Mouse (Mus musculus) adrenal gland, postnatal 14 days (tissue): ENCODE measurements around the gene AC124108.1. TPM values are rescaled to one million over a fixed set of nuclear protein-coding genes. Genes with fewer than 3 reads are reported as not detected.

Experiments used
- DNase-seq: peaks from one replicate; pipeline ENCODE4 v3.0.0; 2021; ENCODE audit warnings: mixed read lengths
- microRNA-seq, 2 experiments: library from miRNA; unstranded; fragments of <30 nt; microRNA quantifications; one replicate each; pipeline ENCODE4 v1.2.0; 2021
- total RNA-seq: library from RNA; stranded (reverse); gene quantifications from 2 replicates; pipeline ENCODE4 v1.2.3, GENCODE M21; 2021

AC124108.1 gene
- total RNA-seq, 1 experiment from 2014 or later: 0.15 TPM

- no peak for DNase-seq
Measured at GRCm38 (mm10) chr1:132246137-132246536, 54.9 kb downstream of the AC124108.1 start.

DNA sequence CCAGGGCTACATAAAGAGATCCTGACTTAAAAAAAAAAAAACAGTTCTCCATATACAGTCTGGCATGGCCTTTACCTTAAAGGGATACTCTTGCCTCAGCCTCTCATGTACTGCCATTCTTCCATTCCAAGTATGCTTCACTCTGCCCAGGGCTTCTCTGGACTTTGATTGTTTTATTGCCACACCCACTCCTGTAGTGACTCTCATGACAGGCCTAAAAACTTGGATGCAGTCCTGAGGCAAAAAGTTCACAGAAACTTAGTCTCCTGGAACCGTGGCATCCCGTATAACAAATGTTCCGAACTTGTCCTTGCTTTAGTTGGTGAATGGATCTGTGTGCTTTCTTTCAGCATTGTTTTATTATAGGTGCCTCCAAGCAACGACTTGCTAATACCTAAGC, 55.4 kb downstream of the AC124108.1 start:
- DNase-seq: no peak

DNA sequence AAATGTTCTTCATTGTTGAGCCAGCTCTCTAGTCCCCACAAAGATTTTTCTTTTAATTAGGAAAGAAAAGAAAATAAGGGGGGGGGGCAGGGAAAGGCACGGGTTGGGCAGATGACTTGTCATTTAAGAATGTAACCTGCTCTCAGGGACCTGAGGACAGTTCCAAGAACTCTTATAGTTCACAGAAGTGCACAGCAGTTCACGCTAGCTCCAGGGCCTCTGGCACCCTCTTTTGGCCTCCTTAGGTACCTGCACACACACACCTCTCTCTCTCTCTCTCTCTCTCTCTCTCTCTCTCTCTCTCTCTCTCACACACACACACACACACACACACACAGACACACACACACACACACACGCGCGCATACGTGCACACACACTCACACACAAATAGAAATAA, 63.2 kb downstream of the AC124108.1 start:
- no peak for DNase-seq

Small RNAs within 50 kb of the gene (microRNA-seq; reads per million reads assigned to microRNA genes)
- 6.9 to 14.5 reads per million in 2 experiments for gene Mir135b

Other genes with a start within 250 kb of the AC124108.1 start
- gene Slc45a3, start 228.5 kb upstream of the AC124108.1 start, total RNA-seq: 15.5 and 18.3 TPM in 2 replicates
- gene Elk4, start 183.8 kb upstream of the AC124108.1 start, total RNA-seq: 116 and 135 TPM in 2 replicates
- gene Mfsd4a, start 123.4 kb upstream of the AC124108.1 start, total RNA-seq: 7.3 and 7.9 TPM in 2 replicates
- gene Cdk18, start 51.8 kb upstream of the AC124108.1 start, total RNA-seq: 16.7 and 17.9 TPM in 2 replicates
- not detected in 2 replicates for gene Lemd1, start within 50 bp of the AC124108.1 start, total RNA-seq
- gene Gm10188, start 38.3 kb downstream of the AC124108.1 start, total RNA-seq: not detected in 2 replicates
- gene Klhdc8a, start 107.2 kb downstream of the AC124108.1 start, total RNA-seq: 64.1 and 71.4 TPM in 2 replicates
- gene Nuak2, start 124.7 kb downstream of the AC124108.1 start, total RNA-seq: 3.7 and 5.6 TPM in 2 replicates
- 12.1 and 26.9 TPM in 2 replicates for gene Tmcc2, start 199.8 kb downstream of the AC124108.1 start, total RNA-seq
- gene Dstyk, start 226.1 kb downstream of the AC124108.1 start, total RNA-seq: 20.1 and 23.2 TPM in 2 replicates